Mouse (Mus musculus) macrophage (primary cell): Measurements from ENCODE around the gene Gm7697. TPM values are rescaled to one million over a fixed set of nuclear protein-coding genes. Genes with fewer than 3 reads are reported as not detected.
"Not testable (repeated sequence)": the region's sequence is repeated elsewhere in the genome, so short reads cannot be mapped to it uniquely, and the experiment has no call there.

Experiments used
- H3K27ac ChIP-seq: fragments of 350-480 bp; formaldehyde crosslinking; 2 replicates; pipeline ENCODE4 v1.9.0; 2021
- H3K36me3 ChIP-seq: fragments of 350-480 bp; formaldehyde crosslinking; 2 replicates; pipeline ENCODE4 v1.9.0; 2021; ENCODE audit errors: inconsistent target
- H3K4me3 ChIP-seq: fragments of 350-480 bp; formaldehyde crosslinking; 2 replicates; pipeline ENCODE4 v1.9.0; 2021; ENCODE audit errors: inconsistent target
- H3K79me2 ChIP-seq: fragments of 350-480 bp; formaldehyde crosslinking; 2 replicates; pipeline ENCODE4 v1.9.0; 2021; ENCODE audit errors: inconsistent target
- WGBS: methylation state at CpG from one replicate; pipeline ENCODE4 v1.1.7; 2026; ENCODE audit warnings: inconsistent platforms; ENCODE audit not compliant: missing documents; 5-methylcytosine and 5-hydroxymethylcytosine counted together
- polyA plus RNA-seq: library from polyadenylated mRNA; stranded (reverse); fragments of 250-400 nt; gene quantifications from 3 replicates; pipeline ENCODE4 v1.2.4, GENCODE M21; 2018; ENCODE audit warnings: inconsistent platforms
- total RNA-seq, 78 experiments: library from RNA; depleted of rRNA; stranded (reverse); fragments of 250-400 nt; gene quantifications; 1 replicate in 9 of 78; 2 replicates in 24 of 78; 3 replicates in 43 of 78; 4 replicates in 2 of 78; pipeline ENCODE4 v1.2.4; 2018; ENCODE audit warnings: inconsistent platforms in 56 of 78

The Gm7697 gene
- not detected for total RNA-seq (2018; cell fraction: chromatin; rRNA removed)
- total RNA-seq (2018; cell fraction: cytosol; rRNA removed): not detected
- total RNA-seq (2018; cell fraction: nucleus; rRNA removed): not detected
- not detected in 3 replicates for polyA plus RNA-seq

- H3K79me2 ChIP-seq, H3K36me3 ChIP-seq, H3K4me3 ChIP-seq, H3K27ac ChIP-seq: not testable (repeated sequence)
- no CpG with 5 or more reads among the region's 3 CpGs for WGBS
Measured at GRCm38 (mm10) chr8:69522876-69523275, at the start of gene Gm7697. Gm7697 (minus strand) TSS chr8:69522976.

GRCm38 (mm10) chr8:69551249-69551648 is 28.5 kb upstream of the Gm7697 start:
- H3K36me3 ChIP-seq, H3K79me2 ChIP-seq, H3K27ac ChIP-seq, H3K4me3 ChIP-seq: not testable (repeated sequence)
- 72% methylated on average over 2 of the region's 2 CpGs for whole genome bisulfite sequencing

DNA sequence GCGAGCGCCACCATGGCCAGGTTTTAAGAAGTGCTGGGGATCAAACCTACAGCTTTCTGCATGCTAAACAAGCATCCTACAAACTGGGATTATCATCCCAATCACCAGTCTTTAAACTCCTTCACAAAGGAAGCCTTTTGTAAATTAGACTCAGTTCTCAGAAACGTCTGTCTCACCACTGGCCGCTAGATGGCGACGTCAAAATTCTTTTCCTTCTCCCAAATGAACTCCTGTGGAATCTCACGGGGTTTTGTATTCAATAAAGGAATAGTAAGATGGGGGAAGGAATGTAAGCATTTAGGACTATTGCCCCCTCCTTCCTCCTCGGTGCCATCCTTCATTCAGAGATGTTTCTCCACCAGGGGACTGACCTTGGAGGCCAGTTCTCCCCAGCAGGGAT is 26.8 kb upstream of the Gm7697 start:
- WGBS: 14% methylated on average over 4 of the region's 8 CpGs
- H3K36me3 ChIP-seq, H3K79me2 ChIP-seq, H3K27ac ChIP-seq, H3K4me3 ChIP-seq: not testable (repeated sequence)

- H3K27ac ChIP-seq, H3K79me2 ChIP-seq, H3K4me3 ChIP-seq, H3K36me3 ChIP-seq: not testable (repeated sequence)
- 100% methylated on average over 2 of the region's 3 CpGs for WGBS
Measured at GRCm38 (mm10) chr8:69548114-69548513, 25.3 kb upstream of the Gm7697 start.

DNA sequence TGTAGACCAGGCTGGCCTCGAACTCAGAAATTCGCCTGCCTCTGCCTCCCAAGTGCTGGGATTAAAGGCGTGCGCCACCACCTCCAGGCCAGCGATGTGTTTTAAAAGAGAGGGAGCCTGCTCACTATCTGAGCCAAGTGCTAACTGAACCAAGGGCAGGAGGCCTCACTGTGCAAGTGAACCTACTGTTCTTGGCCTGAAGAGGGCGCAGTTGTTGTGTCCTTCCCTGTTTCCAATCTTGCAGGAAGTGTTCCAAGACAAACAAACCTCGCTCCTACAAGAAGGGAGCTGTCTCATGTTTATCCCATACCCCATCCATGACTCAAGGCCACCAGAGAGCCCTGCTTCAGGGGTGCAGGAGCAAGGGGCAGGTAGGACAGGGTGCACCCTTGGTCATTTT is 24.4 kb upstream of the Gm7697 start:
- not testable (repeated sequence) for H3K36me3 ChIP-seq, H3K79me2 ChIP-seq, H3K4me3 ChIP-seq, H3K27ac ChIP-seq
- 72% methylated on average over 5 of the region's 7 CpGs for WGBS

GRCm38 (mm10) chr8:69545020-69545419 is 22.2 kb upstream of the Gm7697 start:
- H3K27ac ChIP-seq, H3K36me3 ChIP-seq, H3K4me3 ChIP-seq, H3K79me2 ChIP-seq: not testable (repeated sequence)
- WGBS: no CpG with 5 or more reads among the region's 1 CpGs

GRCm38 (mm10) chr8:69544511-69544910 is 21.7 kb upstream of the Gm7697 start:
- 62% methylated on average over 13 of the region's 13 CpGs for WGBS
- H3K79me2 ChIP-seq, H3K36me3 ChIP-seq, H3K27ac ChIP-seq, H3K4me3 ChIP-seq: not testable (repeated sequence)

DNA sequence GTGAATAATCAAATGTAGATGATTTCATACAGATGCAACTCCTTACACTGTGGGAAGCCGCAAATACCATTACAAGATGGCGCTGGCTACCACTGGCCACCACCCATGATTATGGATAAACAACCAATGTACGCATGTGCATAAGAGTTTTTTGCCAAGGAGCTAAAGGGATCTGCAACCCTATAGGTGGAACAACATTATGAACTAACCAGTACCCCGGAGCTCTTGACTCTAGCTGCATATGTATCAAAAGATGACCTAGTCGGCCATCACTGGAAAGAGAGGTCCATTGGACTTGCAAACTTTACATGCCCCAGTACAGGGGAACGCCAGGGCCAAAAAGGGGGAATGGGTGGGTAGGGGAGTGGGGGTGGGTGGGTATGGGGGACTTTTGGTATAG is 21.2 kb upstream of the Gm7697 start:
- H3K36me3 ChIP-seq, H3K79me2 ChIP-seq, H3K27ac ChIP-seq, H3K4me3 ChIP-seq: not testable (repeated sequence)
- 93% methylated on average over 3 of the region's 6 CpGs for WGBS

GRCm38 (mm10) chr8:69540764-69541163 is 18.0 kb upstream of the Gm7697 start:
- H3K36me3 ChIP-seq, H3K4me3 ChIP-seq, H3K27ac ChIP-seq, H3K79me2 ChIP-seq: not testable (repeated sequence)
- 90% methylated on average over 2 of the region's 7 CpGs for WGBS

GRCm38 (mm10) chr8:69540331-69540730 is 17.6 kb upstream of the Gm7697 start:
- H3K27ac ChIP-seq, H3K36me3 ChIP-seq, H3K4me3 ChIP-seq, H3K79me2 ChIP-seq: not testable (repeated sequence)
- 20% methylated on average over 1 of the region's 1 CpGs for WGBS

DNA sequence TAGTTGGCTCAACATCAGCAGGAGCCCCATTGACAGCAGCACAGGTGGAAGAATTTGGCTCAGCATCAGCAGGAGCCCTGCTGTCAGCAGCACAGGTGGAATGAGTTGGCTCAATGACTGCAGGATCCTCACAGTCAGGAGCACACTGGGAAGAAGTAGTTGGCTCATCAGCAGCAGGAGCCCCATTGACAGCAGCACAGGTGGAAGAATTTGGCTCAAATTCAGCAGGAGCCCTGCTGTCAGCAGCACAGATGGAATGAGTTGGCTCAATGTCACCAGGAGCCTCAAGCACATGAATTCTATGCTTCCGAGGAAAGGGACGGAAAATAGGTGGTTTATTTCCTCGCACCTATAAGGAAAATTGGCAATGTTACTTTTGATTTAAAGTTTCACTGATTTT is 47.8 kb downstream of the Gm7697 start:
- no CpG with 5 or more reads among the region's 3 CpGs for WGBS
- H3K27ac ChIP-seq, H3K79me2 ChIP-seq, H3K36me3 ChIP-seq, H3K4me3 ChIP-seq: not testable (repeated sequence)

DNA sequence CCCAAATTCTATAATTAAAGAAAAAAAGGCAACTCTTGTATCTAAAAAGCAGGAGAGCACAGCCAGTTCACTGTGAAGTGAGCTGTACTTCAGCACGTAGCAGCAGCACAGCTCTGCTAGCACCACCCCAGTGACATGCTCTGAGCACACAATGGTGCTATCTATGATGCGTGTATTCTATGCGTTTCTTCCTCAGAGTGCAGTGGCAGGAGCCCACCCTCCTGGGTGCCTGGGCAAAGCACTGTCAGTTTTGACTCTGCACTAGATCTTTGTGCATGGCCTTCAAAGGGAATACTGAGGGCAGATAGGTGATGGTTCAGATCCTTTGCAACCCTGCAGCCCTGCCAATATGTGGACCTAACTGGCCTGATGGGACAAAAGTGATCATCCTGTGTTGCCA is 69.3 kb downstream of the Gm7697 start, which contains the start of gene Gm9495:
Gene Gm9495, minus strand, starts transcription at position 101 of the 400 bp plus-strand sequence.
- H3K27ac ChIP-seq, H3K36me3 ChIP-seq, H3K4me3 ChIP-seq, H3K79me2 ChIP-seq: not testable (repeated sequence)
- 100% methylated on average over 1 of the region's 3 CpGs for WGBS

Other genes starting within 250 kb of the Gm7697 start
- not detected in 3 replicates for gene Gm9495, start 69.4 kb downstream of the Gm7697 start, polyA plus RNA-seq
- gene Zfp868, start 102.6 kb upstream of the Gm7697 start, polyA plus RNA-seq: 7.1 to 10.8 TPM (median 8.6 TPM) in 3 replicates
- gene Zfp964, start 131.5 kb upstream of the Gm7697 start, polyA plus RNA-seq: 0.38 to 0.52 TPM (median 0.46 TPM) in 3 replicates
- gene Zfp869, start 187.7 kb upstream of the Gm7697 start, polyA plus RNA-seq: 13.1 to 18.8 TPM (median 17.6 TPM) in 3 replicates
- 3.1 to 6.2 TPM (median 3.8 TPM) in 3 replicates for gene Zfp963, start 227.0 kb upstream of the Gm7697 start, polyA plus RNA-seq